Mouse (Mus musculus): ENCODE data around the gene Phb2. TPM values are rescaled to one million over a fixed set of nuclear protein-coding genes. Genes with fewer than 3 reads are reported as not detected.
"Not testable (repeated sequence)": the region's sequence is repeated elsewhere in the genome, so short reads cannot be mapped to it uniquely, and the experiment has no call there.

Gene Phb2
- polyA plus RNA-seq, 1 experiment from 2014 or later, result 249 TPM

DNA sequence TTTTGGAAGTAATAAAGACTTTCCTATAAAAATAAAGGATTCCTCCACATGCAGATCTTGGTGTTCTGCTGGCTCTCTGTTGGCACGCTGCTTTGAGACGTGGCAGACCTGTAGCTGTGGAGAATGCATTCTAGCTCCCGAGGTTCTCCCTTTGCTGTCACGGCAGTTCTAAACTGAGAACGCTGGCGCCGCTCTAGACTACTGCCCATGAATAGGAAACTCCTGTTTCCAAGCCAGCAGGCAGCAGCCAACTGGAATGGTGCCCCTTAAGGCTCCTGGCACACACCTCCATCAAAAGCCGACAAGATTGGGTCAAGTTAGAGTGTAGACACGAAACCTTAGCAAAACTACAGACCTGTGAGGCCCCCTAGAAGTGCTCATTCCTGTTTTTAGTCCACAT, 38.5 kb upstream of the Phb2 start:
- H3K9ac ChIP-seq (ENCODE audit: low read depth, low read length), result no peak overlapping the region
- H3K27ac ChIP-seq (ENCODE audit: low read depth, low read length), result no peak overlapping the region
- no peaks in the 10 kb centered on the region for H3K4me1 ChIP-seq (ENCODE audit: control insufficient read depth, insufficient read depth, low read depth, low read length)
- no peaks in the 10 kb centered on the region for H3K27me3 ChIP-seq (replicated peaks; ENCODE audit: control insufficient read depth, insufficient read depth, low read length)
- no peak overlapping the region for H3K4me3 ChIP-seq (ENCODE audit: low read length)
- WGBS, result 81% methylated on average over 9 of the region's 9 CpGs
- no peak overlapping the region for H3K4me2 ChIP-seq (ENCODE audit: low read length)
- H3K9me3 ChIP-seq (ENCODE audit: control insufficient read depth, low read length), result no peaks in the 10 kb centered on the region
- H3K36me3 ChIP-seq (ENCODE audit: control insufficient read depth, insufficient read depth, low read length), result no peaks in the 10 kb centered on the region
- ATAC-seq, result no peak

DNA sequence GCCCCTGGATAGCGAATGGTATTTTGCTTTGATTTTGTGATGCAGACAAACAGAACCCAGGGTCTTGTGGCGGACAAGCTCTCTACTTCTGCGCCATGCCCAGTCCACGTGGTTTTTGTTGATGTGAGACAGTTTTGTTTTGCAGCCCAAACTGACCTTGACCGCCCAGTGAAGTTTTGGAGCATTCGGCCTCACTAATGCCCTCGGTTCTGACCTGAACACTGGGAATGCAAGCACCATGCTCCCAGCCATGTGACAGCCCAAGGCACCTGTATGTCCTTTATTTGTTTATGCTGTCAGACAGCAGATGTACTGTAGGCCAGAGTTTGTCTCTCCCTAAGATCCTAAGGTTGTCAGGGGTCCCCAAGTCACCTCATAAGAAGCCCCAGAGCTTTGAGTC, 37.5 kb upstream of the Phb2 start:
- Histone ChIP-seq H3K27me3 (replicated peaks; ENCODE audit: control insufficient read depth, insufficient read depth, low read length) (no peaks in the 10 kb centered on the region), H3K4me1 (ENCODE audit: control insufficient read depth, insufficient read depth, low read depth, low read length) (no peaks in the 10 kb centered on the region), H3K4me3 (ENCODE audit: low read length) (no peak overlapping the region), H3K27ac (ENCODE audit: low read depth, low read length) (no peak overlapping the region), H3K9me3 (ENCODE audit: control insufficient read depth, low read length) (no peaks in the 10 kb centered on the region), H3K36me3 (ENCODE audit: control insufficient read depth, insufficient read depth, low read length) (no peaks in the 10 kb centered on the region), H3K9ac (ENCODE audit: low read depth, low read length) (no peak overlapping the region), H3K4me2 (ENCODE audit: low read length) (no peak overlapping the region)
- ATAC-seq, result no peak
- WGBS, result 99% methylated on average over 7 of the region's 7 CpGs

DNA sequence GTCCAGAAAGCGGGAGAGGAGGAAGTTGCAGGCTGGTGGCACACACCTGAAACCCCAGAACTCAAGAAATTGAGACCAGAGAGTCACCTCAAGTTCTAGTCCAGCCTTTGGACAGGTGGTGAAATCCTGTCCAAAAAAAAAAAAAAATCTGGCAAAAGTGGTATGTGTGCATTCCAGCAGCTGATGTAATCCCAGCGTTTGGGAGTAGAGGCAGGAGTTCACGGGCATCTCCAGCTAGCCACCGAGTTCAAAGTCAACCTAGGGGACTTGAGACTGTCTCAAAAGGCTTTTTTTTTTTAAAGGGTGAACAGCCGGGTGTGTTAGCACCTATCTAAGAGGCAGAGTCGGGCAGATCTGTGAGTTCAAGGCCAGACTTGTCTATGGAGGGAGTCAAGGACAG, 36.0 kb upstream of the Phb2 start:
- WGBS, result 85% methylated on average over 6 of the region's 6 CpGs
- Histone ChIP-seq H3K27ac (ENCODE audit: low read depth, low read length) (no peak overlapping the region), H3K4me2 (ENCODE audit: low read length) (no peak overlapping the region), H3K4me1 (ENCODE audit: control insufficient read depth, insufficient read depth, low read depth, low read length) (no peaks in the 10 kb centered on the region), H3K4me3 (ENCODE audit: low read length) (no peak overlapping the region), H3K9me3 (ENCODE audit: control insufficient read depth, low read length) (no peaks in the 10 kb centered on the region), H3K36me3 (ENCODE audit: control insufficient read depth, insufficient read depth, low read length) (no peaks in the 10 kb centered on the region), H3K9ac (ENCODE audit: low read depth, low read length) (no peak overlapping the region), H3K27me3 (replicated peaks; ENCODE audit: control insufficient read depth, insufficient read depth, low read length) (no peaks in the 10 kb centered on the region)
- ATAC-seq, result no peak

DNA sequence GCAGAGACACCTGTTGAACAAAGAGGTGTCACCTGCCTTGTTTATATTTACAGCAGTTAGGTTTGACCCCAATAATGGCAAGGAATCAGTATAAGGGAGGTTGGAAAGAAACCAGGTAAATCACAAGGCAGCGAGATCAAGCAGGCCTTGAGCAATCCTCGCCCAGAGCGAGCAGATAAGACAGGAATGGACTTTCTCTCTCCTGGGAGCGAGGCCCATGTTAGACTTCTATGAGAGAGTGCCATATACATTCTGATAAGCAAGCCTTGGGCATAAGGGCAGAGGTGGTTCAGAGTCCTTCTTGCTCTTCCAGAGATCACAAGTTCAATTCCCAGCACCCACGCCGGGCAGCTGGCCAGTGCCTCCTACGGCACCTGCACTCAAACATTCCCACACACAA, 33.4 kb upstream of the Phb2 start:
- 95% methylated on average over 7 of the region's 7 CpGs for WGBS
- no peaks in the 10 kb centered on the region for H3K9me3 ChIP-seq (ENCODE audit: control insufficient read depth, low read length)
- no peak overlapping the region for H3K9ac ChIP-seq (ENCODE audit: low read depth, low read length)
- H3K4me3 ChIP-seq (ENCODE audit: low read length), result no peak overlapping the region
- no peaks in the 10 kb centered on the region for H3K27me3 ChIP-seq (replicated peaks; ENCODE audit: control insufficient read depth, insufficient read depth, low read length)
- no peak for ATAC-seq
- H3K27ac ChIP-seq (ENCODE audit: low read depth, low read length), result no peak overlapping the region
- no peaks in the 10 kb centered on the region for H3K36me3 ChIP-seq (ENCODE audit: control insufficient read depth, insufficient read depth, low read length)
- H3K4me1 ChIP-seq (ENCODE audit: control insufficient read depth, insufficient read depth, low read depth, low read length), result no peaks in the 10 kb centered on the region
- no peak overlapping the region for H3K4me2 ChIP-seq (ENCODE audit: low read length)

DNA sequence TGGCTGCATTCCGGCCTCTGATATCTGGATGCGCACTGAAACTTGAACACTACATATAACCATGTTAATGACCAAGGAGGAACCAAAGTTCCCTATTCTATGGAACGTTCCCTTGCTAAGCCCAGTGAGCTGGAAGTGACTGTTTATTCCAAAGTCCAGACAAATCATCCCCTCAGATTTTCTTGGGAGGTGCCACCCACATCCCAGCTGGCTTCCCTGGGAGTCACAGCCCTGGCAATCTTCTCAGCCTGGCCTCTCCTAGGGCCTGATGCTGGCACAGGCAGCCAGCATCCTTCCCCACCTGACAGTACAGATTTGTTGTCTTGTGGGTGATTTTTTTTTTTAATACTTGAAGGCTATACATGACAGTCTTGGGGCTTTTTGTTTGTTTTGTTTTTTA, 32.6 kb upstream of the Phb2 start:
- H3K36me3 ChIP-seq (ENCODE audit: control insufficient read depth, insufficient read depth, low read length), result no peaks in the 10 kb centered on the region
- H3K9ac ChIP-seq (ENCODE audit: low read depth, low read length), result no peak overlapping the region
- no peaks in the 10 kb centered on the region for H3K4me1 ChIP-seq (ENCODE audit: control insufficient read depth, insufficient read depth, low read depth, low read length)
- no peak overlapping the region for H3K27ac ChIP-seq (ENCODE audit: low read depth, low read length)
- no peaks in the 10 kb centered on the region for H3K9me3 ChIP-seq (ENCODE audit: control insufficient read depth, low read length)
- no peak overlapping the region for H3K4me3 ChIP-seq (ENCODE audit: low read length)
- no peaks in the 10 kb centered on the region for H3K27me3 ChIP-seq (replicated peaks; ENCODE audit: control insufficient read depth, insufficient read depth, low read length)
- 96% methylated on average over 3 of the region's 3 CpGs for WGBS
- no peak for ATAC-seq
- no peak overlapping the region for H3K4me2 ChIP-seq (ENCODE audit: low read length)

DNA sequence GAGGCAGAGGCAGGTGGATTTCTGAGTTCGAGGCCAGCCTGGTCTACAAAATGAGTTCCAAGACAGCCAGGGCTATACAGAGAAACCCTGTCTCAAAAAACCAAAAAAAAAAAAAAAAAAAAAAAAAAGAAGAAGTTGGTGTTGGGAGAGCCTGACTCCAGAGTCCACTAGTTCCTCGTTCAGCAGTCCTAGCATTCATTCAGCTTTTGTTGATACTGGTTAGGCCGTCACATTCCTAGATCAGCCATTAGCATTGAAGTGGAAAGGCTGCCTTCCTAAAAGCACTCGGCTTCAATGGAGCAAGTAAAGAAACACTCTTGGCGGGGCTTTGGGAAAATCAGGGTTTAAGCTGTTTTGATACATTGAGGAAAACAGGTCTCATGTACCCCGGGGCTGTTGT, 29.8 kb upstream of the Phb2 start:
- not testable (repeated sequence) for H3K27ac ChIP-seq (ENCODE audit: low read depth, low read length); ATAC-seq; H3K4me3 ChIP-seq (ENCODE audit: low read length); H3K9ac ChIP-seq (ENCODE audit: low read depth, low read length); H3K4me2 ChIP-seq (ENCODE audit: low read length); H3K9me3 ChIP-seq (ENCODE audit: control insufficient read depth, low read length); H3K4me1 ChIP-seq (ENCODE audit: control insufficient read depth, insufficient read depth, low read depth, low read length); H3K36me3 ChIP-seq (ENCODE audit: control insufficient read depth, insufficient read depth, low read length); H3K27me3 ChIP-seq (replicated peaks; ENCODE audit: control insufficient read depth, insufficient read depth, low read length)
- 54% methylated on average over 6 of the region's 6 CpGs for WGBS

DNA sequence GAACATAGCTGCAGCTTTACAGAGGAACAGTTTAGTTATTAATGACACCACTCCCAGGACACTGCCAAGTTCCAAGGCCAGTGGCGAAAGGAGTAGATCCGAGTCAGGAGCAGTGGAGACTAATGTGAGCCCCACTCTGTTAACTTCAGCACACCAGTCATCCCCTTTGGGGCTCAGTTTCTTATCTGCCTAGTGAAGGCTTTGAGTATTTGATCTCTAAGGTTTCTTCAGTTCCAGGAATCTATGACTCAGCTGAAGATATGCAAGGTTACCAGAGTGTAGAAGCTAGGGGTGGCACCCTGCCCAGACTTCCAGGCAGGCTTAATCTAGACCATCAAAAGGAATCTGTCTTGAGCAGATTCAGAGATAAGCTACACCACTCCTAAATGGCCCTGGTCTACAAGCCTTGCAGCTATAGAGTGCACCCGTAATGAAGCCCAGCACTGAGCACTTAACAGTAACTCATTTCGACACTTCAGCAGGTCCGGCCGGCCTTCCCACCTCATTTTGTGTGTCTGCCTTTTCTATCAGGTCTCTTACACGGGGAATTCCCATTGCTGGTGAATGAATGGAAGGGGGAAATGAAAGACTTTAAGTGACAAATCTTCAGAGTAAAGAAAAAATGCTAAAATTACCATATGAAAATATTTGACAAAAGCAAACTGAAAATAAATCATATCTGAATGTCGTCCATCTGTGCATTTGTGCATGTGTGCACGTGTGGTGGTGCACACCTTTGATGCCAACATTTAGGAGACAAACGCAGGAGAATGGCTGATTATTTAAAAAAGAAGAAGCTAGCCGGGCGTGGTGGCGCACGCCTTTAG, 28.3 kb upstream of the Phb2 start:
- Histone ChIP-seq H3K27me3 (replicated peaks; ENCODE audit: control insufficient read depth, insufficient read depth, low read length) (no peaks in the 10 kb centered on the region), H3K4me1 (ENCODE audit: control insufficient read depth, insufficient read depth, low read depth, low read length) (no peaks in the 10 kb centered on the region), H3K27ac (ENCODE audit: low read depth, low read length) (no peak overlapping the region), H3K4me2 (ENCODE audit: low read length) (no peak overlapping the region), H3K36me3 (ENCODE audit: control insufficient read depth, insufficient read depth, low read length) (no peaks in the 10 kb centered on the region), H3K9me3 (ENCODE audit: control insufficient read depth, low read length) (no peaks in the 10 kb centered on the region), H3K9ac (ENCODE audit: low read depth, low read length) (no peak overlapping the region), H3K4me3 (ENCODE audit: low read length) (no peak overlapping the region)
- ATAC-seq, result no peak
- 88% methylated on average over 14 of the region's 14 CpGs for WGBS

DNA sequence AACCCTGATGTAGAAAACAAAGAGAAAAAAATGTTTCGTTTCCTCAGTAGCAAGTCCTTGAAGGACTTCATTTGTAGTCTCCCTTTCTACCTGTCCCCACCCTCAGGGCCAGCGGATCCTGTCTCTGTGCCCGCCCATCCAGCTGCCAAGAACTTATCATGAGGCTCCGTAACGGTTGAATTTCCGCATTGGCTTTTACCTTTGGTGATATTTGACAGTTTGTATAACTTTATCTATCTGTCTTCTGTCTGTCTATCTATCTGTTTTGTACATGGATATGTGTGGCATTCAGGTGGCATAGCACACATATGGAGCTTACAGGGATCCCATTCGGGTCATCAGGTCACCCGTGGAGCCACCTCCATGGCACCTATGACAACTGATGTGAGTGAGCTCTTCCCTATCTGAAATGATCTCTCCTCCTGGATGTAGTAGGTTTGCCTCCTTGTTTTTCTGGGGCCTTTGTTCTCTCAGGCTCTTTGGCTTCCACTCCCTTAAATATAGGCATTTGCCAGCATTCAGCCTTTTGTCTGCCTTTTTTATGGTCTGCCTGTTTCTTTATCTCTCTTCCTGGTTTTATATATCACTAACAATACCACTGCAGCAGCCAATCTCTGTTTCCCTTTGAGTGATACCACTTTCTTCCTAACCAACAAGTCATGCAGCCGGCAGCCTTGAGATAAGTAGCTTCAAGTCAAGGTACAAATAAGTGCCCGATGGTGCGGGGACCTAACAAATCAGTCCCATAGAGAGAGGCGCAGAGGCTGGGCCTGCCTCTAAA, 26.3 kb upstream of the Phb2 start:
- no peaks in the 10 kb centered on the region for H3K4me1 ChIP-seq (ENCODE audit: control insufficient read depth, insufficient read depth, low read depth, low read length)
- 87% methylated on average over 12 of the region's 12 CpGs for WGBS
- H3K4me2 ChIP-seq (ENCODE audit: low read length), result no peak overlapping the region
- H3K36me3 ChIP-seq (ENCODE audit: control insufficient read depth, insufficient read depth, low read length), result no peaks in the 10 kb centered on the region
- H3K9me3 ChIP-seq (ENCODE audit: control insufficient read depth, low read length), result no peaks in the 10 kb centered on the region
- H3K9ac ChIP-seq (ENCODE audit: low read depth, low read length), result no peak overlapping the region
- H3K27me3 ChIP-seq (replicated peaks; ENCODE audit: control insufficient read depth, insufficient read depth, low read length), result no peaks in the 10 kb centered on the region
- ATAC-seq, result no peak
- no peak overlapping the region for H3K4me3 ChIP-seq (ENCODE audit: low read length)
- no peak overlapping the region for H3K27ac ChIP-seq (ENCODE audit: low read depth, low read length)

DNA sequence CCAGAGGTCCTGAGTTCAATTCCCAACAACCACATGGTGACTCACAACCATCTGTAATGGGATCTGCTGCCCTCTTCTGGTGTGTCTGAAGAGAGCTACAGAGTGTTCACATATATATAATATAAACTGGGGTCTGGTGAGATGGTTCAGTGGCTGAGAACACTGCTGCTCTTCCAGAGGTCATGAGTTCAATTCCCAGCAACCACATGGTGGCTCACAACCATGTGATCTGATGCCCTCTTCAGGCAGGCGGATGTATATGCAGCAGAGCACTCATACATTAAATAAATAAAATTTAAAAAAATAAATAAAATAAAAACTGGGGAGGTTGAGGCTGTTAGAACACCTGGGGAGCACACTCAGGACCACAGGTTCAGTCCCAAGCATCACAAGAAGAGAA, 25.5 kb upstream of the Phb2 start:
- H3K36me3 ChIP-seq (ENCODE audit: control insufficient read depth, insufficient read depth, low read length); ATAC-seq; H3K9ac ChIP-seq (ENCODE audit: low read depth, low read length); H3K27me3 ChIP-seq (replicated peaks; ENCODE audit: control insufficient read depth, insufficient read depth, low read length); H3K4me2 ChIP-seq (ENCODE audit: low read length); H3K4me1 ChIP-seq (ENCODE audit: control insufficient read depth, insufficient read depth, low read depth, low read length); H3K9me3 ChIP-seq (ENCODE audit: control insufficient read depth, low read length); H3K4me3 ChIP-seq (ENCODE audit: low read length); H3K27ac ChIP-seq (ENCODE audit: low read depth, low read length): not testable (repeated sequence)
- 87% methylated on average over 1 of the region's 1 CpGs for WGBS
